Mouse (Mus musculus): ENCODE data around the gene Gm9903.

Gm9903 gene

DNA sequence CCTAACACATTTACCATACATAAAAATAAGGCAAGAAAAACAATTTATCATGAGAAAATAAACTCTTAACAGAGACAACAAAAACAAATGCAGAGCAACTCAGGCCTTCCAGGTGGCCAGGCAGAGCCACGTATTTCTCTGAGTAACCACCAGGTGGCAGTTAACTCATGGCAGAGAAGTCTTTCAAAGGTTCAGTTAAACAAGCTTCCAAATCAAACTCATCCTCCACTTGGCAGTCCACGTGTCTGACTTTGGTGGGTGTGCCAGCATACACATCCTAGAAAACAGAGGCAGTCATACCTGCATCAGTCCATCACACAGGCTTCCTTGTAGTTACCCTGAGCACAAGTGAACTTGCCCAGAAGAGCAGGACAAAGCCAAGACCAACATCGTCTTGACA, 10.9 kb downstream of the Gm9903 start:
- peak in 1 of 2 experiments; percentile 42 for DNase-seq (ENCODE audit: low spot score in 2 of 2)

DNA sequence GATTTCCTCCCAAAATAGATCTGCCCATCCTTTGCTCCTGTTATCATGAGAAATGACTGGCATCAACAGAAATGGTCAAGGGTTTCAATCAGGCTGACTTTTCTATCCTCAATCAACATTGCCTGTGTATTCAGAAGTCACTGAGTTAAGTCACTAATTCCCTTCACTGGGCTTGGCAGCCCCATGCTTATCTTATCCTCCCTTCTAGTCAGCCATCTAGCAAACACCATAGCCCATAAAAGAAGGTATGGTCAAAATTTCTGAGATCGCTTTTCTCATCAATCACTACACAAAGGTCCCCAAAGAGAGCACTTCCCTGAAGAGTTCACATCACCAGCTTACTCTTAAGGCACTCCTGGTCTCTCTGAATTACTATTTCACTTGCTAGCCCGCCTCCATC, 21.3 kb downstream of the Gm9903 start:
- DNase-seq (ENCODE audit: low spot score in 2 of 2): no peak

DNA sequence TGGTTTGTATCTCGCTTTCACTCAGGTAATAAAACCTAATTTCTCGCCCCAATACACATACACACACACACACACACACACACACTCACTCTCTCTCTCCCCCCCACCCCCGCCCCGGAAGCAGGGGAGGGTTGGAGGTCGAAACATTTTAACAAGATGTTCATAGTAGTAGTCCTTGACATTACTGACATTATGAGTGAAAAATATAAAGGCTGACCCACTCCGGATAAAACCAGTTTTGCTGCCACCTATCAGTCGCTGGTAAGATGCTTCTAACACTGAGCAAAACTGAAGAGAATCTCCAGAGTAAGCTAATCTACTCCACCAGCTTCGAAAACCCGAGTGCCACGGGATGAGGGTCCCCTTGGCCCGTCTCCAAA, 21.8 kb downstream of the Gm9903 start:
- no peak for DNase-seq (ENCODE audit: low spot score in 2 of 2)

- peak; percentile 87 to 93 for DNase-seq (ENCODE audit: low spot score in 2 of 2)
Measured at GRCm38 (mm10) chr5:33651921-33652782, 22.4 kb downstream of the Gm9903 start, which contains the start of gene Slbp. Slbp (minus strand) TSS chr5:33652574.

DNA sequence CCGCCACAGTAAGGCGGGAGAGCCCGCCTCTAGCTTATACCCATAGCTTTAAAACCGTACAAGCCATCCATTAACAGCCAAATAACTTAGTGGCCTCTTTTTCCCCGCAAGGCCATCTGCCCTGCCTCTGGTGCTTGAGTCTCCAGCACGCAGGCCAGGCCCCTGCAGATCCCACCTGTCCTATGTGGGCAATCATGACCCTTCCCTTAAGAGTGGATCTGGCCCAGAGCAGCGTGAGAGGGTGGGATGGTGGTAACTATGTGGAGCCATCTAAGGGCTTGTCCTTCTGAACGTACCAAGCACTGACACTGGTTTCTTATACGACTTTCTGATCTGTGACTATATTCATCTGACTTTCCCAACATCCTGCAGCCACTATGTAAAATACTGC, 23.1 kb downstream of the Gm9903 start:
- DNase-seq (ENCODE audit: low spot score in 2 of 2): no peak

DNA sequence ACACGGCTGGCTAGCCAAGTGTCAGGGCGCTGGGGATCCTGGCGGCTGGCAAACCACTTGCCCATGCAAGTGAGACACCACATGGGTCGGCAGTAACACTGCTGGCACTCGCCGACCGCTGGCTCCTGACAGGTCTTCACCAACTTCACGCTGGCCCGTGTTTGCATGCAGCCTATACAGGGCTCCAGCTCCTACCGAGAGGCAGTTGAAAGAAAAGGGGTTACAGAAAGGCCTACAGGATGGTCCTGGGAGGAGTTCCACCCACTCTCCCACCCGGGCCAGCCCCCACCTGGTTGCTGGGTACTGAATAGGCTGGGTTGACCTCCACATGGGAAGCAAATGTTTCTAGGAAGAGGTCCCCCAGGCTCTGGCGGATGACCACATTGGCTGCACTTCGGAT, 24.7 kb downstream of the Gm9903 start:
- DNase-seq (ENCODE audit: low spot score in 2 of 2): no peak

- no peak for DNase-seq (ENCODE audit: low spot score in 2 of 2)
Measured at GRCm38 (mm10) chr5:33655251-33655840, 25.6 kb downstream of the Gm9903 start.

DNA sequence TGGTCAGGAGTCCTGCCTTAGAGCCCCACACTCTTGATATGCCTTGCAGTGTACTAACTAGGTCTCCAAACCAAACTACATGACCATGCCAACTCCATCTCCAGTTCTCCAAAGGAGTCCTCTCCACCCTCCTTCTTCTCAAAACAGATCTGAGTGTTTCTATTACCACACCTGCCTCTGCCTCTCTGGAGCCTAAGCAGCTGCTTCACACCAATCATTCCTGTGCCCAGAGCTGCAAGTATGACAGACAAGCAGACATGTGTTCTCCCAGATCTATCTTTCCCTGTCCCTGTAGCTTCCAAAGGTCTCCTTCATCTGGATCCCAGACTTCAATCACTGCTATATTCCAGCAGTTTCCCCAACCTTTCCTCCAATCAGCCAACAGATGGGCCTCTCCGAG, 27.0 kb downstream of the Gm9903 start:
- DNase-seq (ENCODE audit: low spot score in 2 of 2): no peak

GRCm38 (mm10) chr5:33657251-33657786, 27.6 kb downstream of the Gm9903 start:
- no peak for DNase-seq (ENCODE audit: low spot score in 2 of 2)

DNA sequence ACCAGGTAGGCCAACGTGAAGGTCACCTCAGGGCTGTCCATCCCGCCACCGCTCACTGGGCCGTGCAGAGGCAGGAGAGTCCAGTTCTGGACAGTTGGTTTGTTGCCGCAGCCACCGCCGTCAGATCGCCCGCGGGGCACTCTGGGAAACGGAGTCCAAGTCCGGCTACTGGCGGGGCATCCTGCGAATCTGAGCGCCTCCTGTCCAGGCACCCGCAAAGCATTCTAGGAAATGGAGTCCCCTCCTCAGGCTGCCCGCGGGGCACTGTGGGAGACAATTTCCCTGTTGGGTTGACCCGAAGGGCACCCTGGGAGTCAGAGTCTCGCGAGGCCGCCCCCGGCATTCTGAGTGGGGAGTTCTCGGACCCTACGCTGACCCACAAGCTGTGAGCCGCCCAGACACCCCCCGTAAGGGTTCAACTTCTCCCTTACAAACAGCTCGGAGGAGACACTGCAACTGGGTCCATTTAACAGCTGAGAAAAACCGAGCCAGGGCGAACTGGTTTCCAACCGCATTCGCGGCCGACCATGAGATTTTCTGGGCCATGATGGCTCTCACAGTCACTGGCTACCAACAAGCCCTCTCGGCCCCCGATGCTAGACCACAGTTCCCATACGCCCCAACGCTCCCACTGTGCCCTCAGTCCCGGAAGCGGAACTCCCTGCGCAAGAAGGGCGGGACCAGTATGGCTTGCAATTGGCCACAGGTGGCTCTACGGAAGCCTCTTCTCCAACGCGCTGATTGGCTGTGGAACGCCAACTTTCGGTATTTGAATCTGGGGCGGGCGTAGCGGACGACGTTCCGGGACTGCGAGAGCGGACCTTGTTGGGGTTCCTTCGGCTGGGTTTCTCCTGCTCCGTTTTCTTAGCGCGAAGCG, 28.3 kb downstream of the Gm9903 start, which contains the start of the genes Tacc3 and Tmem129:
TSS of gene Tacc3 (plus strand) at position 342 of the 877 bp plus-strand sequence.
TSS of gene Tmem129 (minus strand) at position 630 of the 877 bp plus-strand sequence.
- peak; percentile 92 to 95 for DNase-seq (ENCODE audit: low spot score in 2 of 2)

GRCm38 (mm10) chr5:33658664-33659050, 28.9 kb downstream of the Gm9903 start:
- DNase-seq (ENCODE audit: low spot score in 2 of 2): no peak

GRCm38 (mm10) chr5:33668223-33668622, 38.5 kb downstream of the Gm9903 start:
- DNase-seq (ENCODE audit: low spot score in 2 of 2): no peak

DNA sequence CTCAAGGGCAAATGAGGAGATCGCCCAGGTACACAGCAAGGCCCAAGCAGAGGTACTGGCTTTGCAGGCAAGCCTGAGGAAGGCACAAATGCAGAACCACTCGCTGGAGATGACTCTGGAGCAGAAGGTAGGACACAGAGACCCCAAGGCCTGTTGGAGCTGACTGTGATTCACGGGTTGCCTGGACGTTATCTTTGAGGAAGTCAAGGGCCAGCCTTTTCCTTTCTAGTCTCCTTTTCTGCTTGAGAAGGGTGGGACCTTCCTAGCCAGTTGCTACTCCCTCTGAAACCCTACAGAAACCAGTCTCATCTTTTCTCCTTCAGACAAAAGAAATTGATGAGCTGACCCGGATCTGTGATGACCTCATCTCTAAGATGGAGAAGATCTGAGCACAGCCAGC, 41.9 kb downstream of the Gm9903 start:
- no peak for DNase-seq (ENCODE audit: low spot score in 2 of 2)

GRCm38 (mm10) chr5:33674439-33674838, 44.7 kb downstream of the Gm9903 start:
- DNase-seq (ENCODE audit: low spot score in 2 of 2): peak in 1 of 2 experiments; percentile 39

- peak in 1 of 2 experiments; percentile 64 for DNase-seq (ENCODE audit: low spot score in 2 of 2)
Measured at GRCm38 (mm10) chr5:33675964-33676363, 46.2 kb downstream of the Gm9903 start.

- DNase-seq (ENCODE audit: low spot score in 2 of 2): no peak
Measured at GRCm38 (mm10) chr5:33678244-33678643, 48.5 kb downstream of the Gm9903 start.

DNA sequence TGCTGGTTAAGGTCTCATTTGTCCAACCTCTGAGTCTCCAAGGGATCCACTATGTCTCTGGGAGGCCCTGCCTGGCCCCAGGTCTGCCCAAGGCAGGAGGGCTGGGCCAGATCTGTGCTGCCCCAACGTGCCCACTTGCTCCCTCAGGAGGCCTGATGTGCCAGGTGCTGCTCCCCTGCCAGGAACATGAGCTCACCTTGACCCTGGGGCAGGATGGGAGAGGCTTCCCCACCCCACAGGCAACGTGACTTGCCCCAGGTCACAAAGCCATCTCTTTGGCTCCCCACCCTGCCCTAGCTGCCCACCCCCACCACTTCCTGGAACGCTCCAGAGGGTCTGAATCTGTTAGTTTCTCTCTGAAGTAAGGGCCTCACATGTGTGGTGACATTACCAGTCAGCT, 51.3 kb downstream of the Gm9903 start:
- DNase-seq (ENCODE audit: low spot score in 2 of 2): no peak

Measured in cerebellum, postnatal 4 days (tissue).